Mouse (Mus musculus): ENCODE data around the gene Nr2f2.

Gene Nr2f2

GRCm38 (mm10) chr7:70331243-70332063 is 35.1 kb downstream of the Nr2f2 start:
- DNase-seq, result no peak

- no peak for DNase-seq
These were observed 35.7 kb downstream of the Nr2f2 start for GRCm38 (mm10) chr7:70330761-70331242.

- no peak for DNase-seq
These were observed 36.4 kb downstream of the Nr2f2 start for GRCm38 (mm10) chr7:70330207-70330562.

- DNase-seq, result no peak
These were observed 36.9 kb downstream of the Nr2f2 start for GRCm38 (mm10) chr7:70329521-70330206.

- DNase-seq, result no peak
These were observed 37.5 kb downstream of the Nr2f2 start for GRCm38 (mm10) chr7:70329037-70329516.

GRCm38 (mm10) chr7:70328206-70329036 is 38.1 kb downstream of the Nr2f2 start:
- no peak for DNase-seq

- DNase-seq, result no peak
These were observed 39.3 kb downstream of the Nr2f2 start for GRCm38 (mm10) chr7:70327191-70327590.

GRCm38 (mm10) chr7:70326176-70327035 is 40.1 kb downstream of the Nr2f2 start:
- DNase-seq, result no peak

GRCm38 (mm10) chr7:70325381-70325780 is 41.2 kb downstream of the Nr2f2 start:
- no peak for DNase-seq

- DNase-seq, result no peak
These were observed 42.0 kb downstream of the Nr2f2 start for GRCm38 (mm10) chr7:70324541-70324940.

GRCm38 (mm10) chr7:70324041-70324440 is 42.5 kb downstream of the Nr2f2 start:
- DNase-seq, result no peak

GRCm38 (mm10) chr7:70305716-70306115 is 60.8 kb downstream of the Nr2f2 start:
- DNase-seq, result no peak

GRCm38 (mm10) chr7:70304426-70304825 is 62.1 kb downstream of the Nr2f2 start:
- no peak for DNase-seq

Measured in cerebellum, adult 9-11 months (tissue).